Mouse (Mus musculus) cortical plate, adult 2 months (tissue): ENCODE measurements around the gene Fbxl16. TPM values are rescaled to one million over a fixed set of nuclear protein-coding genes. Genes with fewer than 3 reads are reported as not detected.

Experiments
- H3K27ac ChIP-seq: fragments of 200-500 bp; 2 replicates; pipeline ENCODE4 v1.5.1; 2012; ENCODE audit warnings: low read length, control low read depth, inconsistent platforms; ENCODE audit not compliant: insufficient read depth
- H3K4me1 ChIP-seq: fragments of 200-500 bp; 2 replicates; pipeline ENCODE4 v1.6.1; 2011; ENCODE audit warnings: low read length; ENCODE audit not compliant: control insufficient read depth, insufficient read depth
- H3K4me3 ChIP-seq: fragments of 200-500 bp; 2 replicates; pipeline ENCODE4 v1.5.1; 2011; ENCODE audit warnings: mild to moderate bottlenecking, low read length, control low read depth; ENCODE audit not compliant: insufficient read depth
- CTCF ChIP-seq: fragments of 200-500 bp; IDR thresholded peaks from 2 replicates; pipeline ENCODE4 v1.5.1; 2011; ENCODE audit warnings: mild to moderate bottlenecking, control low read depth, low read length; ENCODE audit not compliant: insufficient read depth; ENCODE audit errors: extremely low read depth
- POLR2A ChIP-seq: fragments of 200-500 bp; IDR thresholded peaks from 2 replicates; pipeline ENCODE4 v1.6.1; 2011; ENCODE audit warnings: mild to moderate bottlenecking, low read length, control low read depth; ENCODE audit not compliant: insufficient read depth; ENCODE audit errors: extremely low read depth
- polyA plus RNA-seq: library from polyadenylated mRNA; depleted of rRNA; stranded (reverse); fragments of >200 nt; gene quantifications from 2 replicates; pipeline ENCODE4 v1.2.3, GENCODE M21; 2012

The Fbxl16 gene
- polyA plus RNA-seq, 1 experiment: 731 TPM

DNA sequence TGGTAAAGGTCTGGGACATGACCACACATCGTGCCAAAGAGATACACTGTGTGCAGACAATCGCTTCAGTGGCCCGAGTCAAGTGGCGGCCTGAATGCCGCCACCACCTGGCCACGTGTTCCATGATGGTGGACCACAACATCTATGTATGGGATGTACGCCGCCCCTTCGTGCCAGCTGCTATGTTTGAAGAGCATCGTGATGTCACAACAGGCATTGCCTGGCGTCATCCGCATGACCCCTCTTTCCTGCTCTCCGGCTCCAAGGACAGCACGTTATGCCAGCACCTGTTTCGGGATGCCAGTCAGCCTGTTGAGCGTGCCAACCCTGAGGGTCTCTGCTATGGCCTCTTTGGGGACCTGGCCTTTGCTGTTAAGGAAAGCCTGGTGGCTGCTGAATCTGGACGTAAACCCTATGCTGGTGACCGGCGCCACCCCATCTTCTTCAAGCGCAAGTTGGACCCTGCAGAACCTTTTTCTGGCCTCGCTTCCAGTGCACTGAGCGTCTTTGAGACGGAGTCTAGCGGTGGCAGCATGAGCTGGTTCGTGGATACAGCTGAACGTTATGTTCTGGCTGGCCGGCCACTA, 17.2 kb downstream of the Fbxl16 start:
- Histone ChIP-seq H3K27ac (no peak overlapping the region), H3K4me3 (no peak overlapping the region), H3K4me1 (peaks cover 7% of the 10 kb centered on the region)
- TF ChIP-seq CTCF (no peak), POLR2A (no peak)

DNA sequence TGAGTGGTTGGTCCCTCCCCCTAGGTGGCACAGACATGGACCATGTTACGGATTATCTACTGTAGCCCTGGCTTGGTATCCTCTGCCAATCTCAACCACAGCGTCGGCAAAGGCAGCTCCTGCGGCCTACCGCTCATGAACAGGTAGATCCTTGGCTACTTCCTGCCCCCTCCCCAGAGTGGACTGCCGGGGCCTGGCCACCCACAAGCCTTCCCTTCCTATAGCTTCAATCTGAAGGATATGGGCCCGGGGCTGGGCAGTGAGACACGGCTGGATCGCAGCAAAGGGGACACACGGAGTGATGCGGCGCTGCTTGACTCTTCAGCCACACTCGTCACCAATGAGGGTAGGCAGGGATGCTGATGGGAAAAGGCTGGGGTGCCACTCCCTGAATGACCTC, 18.1 kb downstream of the Fbxl16 start:
- TF ChIP-seq POLR2A (no peak), CTCF (no peak)
- Histone ChIP-seq H3K4me1 (peaks cover 9% of the 10 kb centered on the region), H3K27ac (no peak overlapping the region), H3K4me3 (no peak overlapping the region)

- no peak for TF ChIP-seq CTCF
- no peak for TF ChIP-seq POLR2A
- Histone ChIP-seq H3K4me3 (no peak overlapping the region), H3K27ac (no peak overlapping the region), H3K4me1 (peaks cover 9% of the 10 kb centered on the region)
Measured at GRCm38 (mm10) chr17:25827546-25828222, 18.8 kb downstream of the Fbxl16 start.

DNA sequence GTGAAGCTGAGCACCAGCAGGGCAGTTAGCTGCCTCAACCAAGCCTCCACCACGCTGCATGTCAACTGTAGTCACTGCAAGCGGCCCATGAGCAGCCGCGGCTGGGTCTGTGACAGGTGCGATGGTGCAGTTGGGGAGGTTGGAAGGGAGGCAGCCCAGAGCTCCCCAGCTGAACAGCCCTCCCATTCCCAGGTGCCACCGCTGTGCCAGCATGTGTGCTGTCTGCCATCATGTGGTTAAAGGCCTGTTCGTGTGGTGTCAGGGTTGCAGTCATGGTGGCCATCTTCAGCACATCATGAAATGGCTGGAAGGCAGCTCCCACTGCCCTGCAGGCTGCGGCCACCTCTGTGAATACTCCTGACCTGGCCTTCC, 19.3 kb downstream of the Fbxl16 start:
- peak overlapping the region; percentile 75; the same call in 1 of the 2 replicates for H3K4me3 ChIP-seq
- H3K27ac ChIP-seq: no peak overlapping the region
- peaks cover 9% of the 10 kb centered on the region for H3K4me1 ChIP-seq
- no peak for TF ChIP-seq CTCF
- TF ChIP-seq POLR2A: no peak

DNA sequence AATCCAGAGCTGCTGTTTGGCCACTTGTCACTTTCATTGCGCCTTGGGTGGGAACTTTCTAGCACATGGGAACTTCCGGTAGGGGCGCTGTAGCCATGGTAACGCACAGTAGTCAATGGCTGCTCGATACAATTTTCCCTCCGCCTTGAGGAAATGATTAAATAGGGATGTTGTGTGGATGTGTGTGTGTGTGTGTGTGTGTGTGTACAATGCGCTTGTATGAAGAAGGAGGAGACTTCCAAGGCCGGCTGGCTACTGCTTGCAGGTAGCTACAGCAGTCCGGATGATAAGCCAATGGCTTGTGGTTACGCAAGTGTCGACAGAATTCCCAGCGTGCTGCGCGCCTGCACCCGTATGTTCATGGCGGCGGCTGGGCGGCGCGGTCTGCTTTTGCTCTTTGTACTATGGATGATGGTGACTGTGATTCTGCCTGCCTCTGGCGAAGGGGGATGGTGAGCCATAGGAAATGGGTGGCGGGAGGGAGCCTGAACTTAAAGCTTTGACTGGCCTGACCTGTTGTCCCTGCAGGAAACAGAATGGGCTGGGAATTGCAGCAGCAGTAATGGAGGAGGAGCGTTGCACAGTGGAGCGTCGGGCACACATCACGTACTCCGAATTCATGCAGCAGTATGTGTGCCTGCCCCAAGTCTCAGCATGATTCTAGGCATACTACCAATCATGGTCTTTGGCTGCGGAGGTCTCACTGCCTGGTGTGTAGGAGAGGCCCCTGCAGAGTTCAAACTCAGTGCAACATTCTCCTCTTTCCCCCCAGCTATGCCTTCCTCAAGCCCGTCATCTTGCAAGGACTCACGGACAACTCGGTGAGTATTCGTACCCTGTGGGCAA, 20.1 kb downstream of the Fbxl16 start, which contains the start of gene Jmjd8:
Gene Jmjd8 (plus strand): TSS at position 156 of the 846 bp plus-strand sequence.
- TF ChIP-seq CTCF (peak; percentile 46), POLR2A (peak; percentile 73)
- Histone ChIP-seq H3K4me1 (peaks cover 8% of the 10 kb centered on the region), H3K4me3 (peak within 1 kb of the TSS; percentile 75), H3K27ac (peak within 1 kb of the TSS; percentile 39; the same call in 1 of the 2 replicates)

GRCm38 (mm10) chr17:25829558-25830017, 20.7 kb downstream of the Fbxl16 start:
- Histone ChIP-seq H3K4me3 (peak overlapping the region; percentile 75), H3K4me1 (peaks cover 2% of the 10 kb centered on the region; the same call in 1 of the 2 replicates), H3K27ac (no peak overlapping the region)
- TF ChIP-seq POLR2A (no peak), CTCF (no peak)

DNA sequence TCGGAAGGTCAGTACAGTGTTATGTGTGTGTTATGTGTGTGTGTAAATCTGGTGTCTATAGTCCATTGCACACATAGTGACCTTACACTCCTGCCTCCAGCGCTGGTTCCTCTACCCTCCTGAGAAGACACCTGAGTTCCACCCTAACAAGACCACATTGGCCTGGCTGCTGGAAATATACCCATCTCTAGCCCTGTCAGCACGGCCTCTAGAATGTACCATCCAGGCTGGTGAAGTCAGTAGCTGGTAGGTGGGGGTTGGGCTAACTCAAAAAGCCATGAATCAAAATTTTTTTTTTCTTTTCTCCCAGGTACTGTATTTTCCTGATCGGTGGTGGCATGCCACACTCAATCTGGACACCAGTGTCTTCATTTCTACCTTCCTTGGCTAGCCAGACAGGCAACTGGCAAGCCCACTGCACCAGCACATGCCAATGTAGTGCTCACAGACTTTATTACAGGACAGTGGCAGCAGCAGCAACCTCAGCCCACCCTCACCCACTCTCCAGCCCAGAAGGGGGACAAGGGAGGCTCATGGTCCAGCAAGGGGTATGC, 21.4 kb downstream of the Fbxl16 start:
- Histone ChIP-seq H3K27ac (no peak overlapping the region), H3K4me3 (peak overlapping the region; percentile 75; the same call in 1 of the 2 replicates), H3K4me1 (peaks cover 2% of the 10 kb centered on the region; the same call in 1 of the 2 replicates)
- peak; percentile 24; the same call in 1 of the 2 replicates for TF ChIP-seq POLR2A
- no peak for TF ChIP-seq CTCF

- H3K27ac ChIP-seq: no peak overlapping the region
- H3K4me3 ChIP-seq: peak overlapping the region; percentile 79; the same call in 1 of the 2 replicates
- peaks cover 5% of the 10 kb centered on the region for H3K4me1 ChIP-seq
- TF ChIP-seq CTCF (no peak), POLR2A (no peak)
Measured at GRCm38 (mm10) chr17:25830806-25831431, 22.0 kb downstream of the Fbxl16 start.
